Mouse (Mus musculus) lung, postnatal 0 days (tissue): Measurements from ENCODE around the gene Hist1h2bj.

Experiments used
- CTCF ChIP-seq: IDR thresholded peaks from 2 replicates; pipeline ENCODE4 v1.5.1; 2016; ENCODE audit warnings: antibody characterized with exemption, mild to moderate bottlenecking
- EP300 ChIP-seq: IDR thresholded peaks from 2 replicates; pipeline ENCODE4 v1.6.1; 2016; ENCODE audit warnings: antibody characterized with exemption, mild to moderate bottlenecking, control low read depth

DNA sequence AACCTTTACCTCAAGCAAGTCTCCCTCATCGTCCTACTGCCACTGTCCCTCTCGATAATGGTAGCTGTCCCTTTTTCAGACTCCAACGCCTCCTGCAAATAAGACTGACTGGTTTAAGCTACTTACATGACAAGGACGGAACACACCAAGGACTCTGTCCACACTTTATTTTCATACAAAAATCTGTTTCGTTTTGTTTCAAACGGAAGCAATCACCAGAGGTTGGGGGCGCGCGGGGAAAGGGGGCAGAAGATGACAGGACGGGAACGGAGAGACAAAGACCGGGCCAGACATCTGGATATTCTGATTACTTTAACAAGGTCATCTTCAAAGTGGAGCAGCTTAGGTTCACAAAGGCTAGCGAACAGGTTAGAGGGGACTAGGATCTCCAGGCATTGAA, 29.3 kb upstream of the Hist1h2bj start:
- TF ChIP-seq CTCF: no peak
- no peak for TF ChIP-seq EP300
